Mouse (Mus musculus) C2C12 (cell line): ENCODE measurements at regions not wholly inside any gene's neighbourhood (a gene's known extent, or its start where the extent isn't known, plus 50 kb on each side); places are given as distances from the start of the nearest gene placed in this dataset.

Experiments used
- H3K27me3 ChIP-seq: one replicate; pipeline ENCODE4 v1.6.1; 2011; ENCODE audit not compliant: control insufficient read depth, insufficient read depth, insufficient read length
- H3K36me3 ChIP-seq: one replicate; pipeline ENCODE4 v1.6.1; 2011; ENCODE audit not compliant: control insufficient read depth, insufficient read depth
- H3K4me3 ChIP-seq: one replicate; pipeline ENCODE4 v1.5.1; 2011; ENCODE audit warnings: mild to moderate bottlenecking, control low read depth; ENCODE audit not compliant: poor library complexity, insufficient read depth, severe bottlenecking
- H3K79me2 ChIP-seq: one replicate; pipeline ENCODE4 v1.6.1; 2011; ENCODE audit not compliant: control insufficient read depth, insufficient read depth
- H3K79me3 ChIP-seq: one replicate; pipeline ENCODE4 v1.6.1; 2011; ENCODE audit warnings: low read depth, control low read depth
- H3ac ChIP-seq: one replicate; pipeline ENCODE3; 2011; ENCODE audit warnings: low read depth; ENCODE audit not compliant: control insufficient read depth, insufficient read length
- CEBPB ChIP-seq: IDR thresholded peaks from one replicate; pipeline ENCODE4 v1.6.1; 2011; ENCODE audit warnings: low read depth, mild to moderate bottlenecking, control low read depth, moderate library complexity
- CTCF ChIP-seq: IDR thresholded peaks from one replicate; pipeline ENCODE4 v1.5.1; 2011; ENCODE audit not compliant: control insufficient read depth, insufficient read depth, insufficient read length
- FOSL1 ChIP-seq: IDR thresholded peaks from one replicate; pipeline ENCODE4 v1.8.0; 2011; ENCODE audit warnings: mild to moderate bottlenecking, low read length; ENCODE audit not compliant: poor library complexity, insufficient read depth, severe bottlenecking
- MAX ChIP-seq: IDR thresholded peaks from one replicate; pipeline ENCODE4 v1.6.1; 2011; ENCODE audit warnings: mild to moderate bottlenecking, control low read depth
- MYOD1 ChIP-seq: IDR thresholded peaks from one replicate; pipeline ENCODE4 v1.6.1; 2011; ENCODE audit warnings: low read depth; ENCODE audit not compliant: control insufficient read depth, insufficient read length
- MYOG ChIP-seq: IDR thresholded peaks from one replicate; pipeline ENCODE4 v1.6.1; 2011; ENCODE audit not compliant: control insufficient read depth, insufficient read length; ENCODE audit errors: extremely low read depth
- USF1 ChIP-seq: IDR thresholded peaks from one replicate; pipeline ENCODE4 v1.6.1; 2011; ENCODE audit warnings: low read depth, mild to moderate bottlenecking, control low read depth, moderate library complexity

DNA sequence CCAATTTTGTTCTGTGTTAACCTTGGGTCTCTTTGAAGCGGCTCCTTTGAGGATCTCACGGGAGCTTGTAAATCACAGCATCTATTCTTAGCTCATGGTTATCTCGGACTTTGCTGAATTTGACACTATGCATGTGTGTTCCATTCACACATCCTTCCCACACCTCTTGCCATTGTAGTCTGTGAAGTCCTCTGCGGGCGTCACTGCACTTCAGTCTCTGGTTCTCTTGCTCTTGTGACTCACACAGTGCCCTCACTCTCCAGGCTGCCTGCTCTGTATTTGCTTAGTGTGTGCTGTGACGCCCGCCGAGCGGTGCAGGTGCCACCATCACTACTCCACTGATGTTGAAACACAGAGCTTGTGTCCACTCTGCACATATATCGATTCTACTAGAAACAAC is 1271.2 kb downstream of the Synb start:
- no peaks in the 10 kb centered on the region for H3K79me3 ChIP-seq
- no peak overlapping the region for H3K4me3 ChIP-seq
- TF ChIP-seq FOSL1 (no peak), CTCF (no peak), MYOD1 (no peak), MAX (no peak), MYOG (no peak), CEBPB (no peak), USF1 (no peak)
- no peaks in the 10 kb centered on the region for H3K27me3 ChIP-seq
- no peaks in the 10 kb centered on the region for H3K36me3 ChIP-seq
- no peaks in the 10 kb centered on the region for H3K79me2 ChIP-seq
- H3ac ChIP-seq: no peak overlapping the region

DNA sequence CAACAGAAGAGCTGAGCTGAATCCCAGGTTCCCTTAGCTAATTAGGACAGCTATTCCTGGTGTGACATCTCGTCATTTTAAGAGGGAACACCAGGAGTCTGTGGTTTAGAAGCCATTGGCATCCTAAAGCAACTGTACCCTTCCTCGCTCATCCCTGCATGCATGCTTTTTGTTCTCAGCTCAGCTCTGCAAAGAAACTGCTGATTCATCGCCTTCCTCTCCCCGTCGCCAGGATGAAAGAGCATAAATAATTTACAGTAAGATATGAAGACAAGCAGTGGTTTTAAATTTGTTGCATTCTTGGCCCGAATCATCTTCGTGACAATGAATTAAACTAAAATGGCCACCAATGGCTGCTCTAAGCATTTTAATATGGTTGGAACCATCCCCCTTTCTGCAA is 1272.9 kb downstream of the Synb start:
- no peak for TF ChIP-seq CTCF
- TF ChIP-seq MYOD1: no peak
- no peak for TF ChIP-seq MAX
- no peak for TF ChIP-seq USF1
- no peak for TF ChIP-seq CEBPB
- TF ChIP-seq MYOG: no peak
- TF ChIP-seq FOSL1: no peak
- H3K79me3 ChIP-seq: no peaks in the 10 kb centered on the region
- H3K79me2 ChIP-seq: no peaks in the 10 kb centered on the region
- no peaks in the 10 kb centered on the region for H3K27me3 ChIP-seq
- H3ac ChIP-seq: no peak overlapping the region
- H3K4me3 ChIP-seq: no peak overlapping the region
- no peaks in the 10 kb centered on the region for H3K36me3 ChIP-seq

DNA sequence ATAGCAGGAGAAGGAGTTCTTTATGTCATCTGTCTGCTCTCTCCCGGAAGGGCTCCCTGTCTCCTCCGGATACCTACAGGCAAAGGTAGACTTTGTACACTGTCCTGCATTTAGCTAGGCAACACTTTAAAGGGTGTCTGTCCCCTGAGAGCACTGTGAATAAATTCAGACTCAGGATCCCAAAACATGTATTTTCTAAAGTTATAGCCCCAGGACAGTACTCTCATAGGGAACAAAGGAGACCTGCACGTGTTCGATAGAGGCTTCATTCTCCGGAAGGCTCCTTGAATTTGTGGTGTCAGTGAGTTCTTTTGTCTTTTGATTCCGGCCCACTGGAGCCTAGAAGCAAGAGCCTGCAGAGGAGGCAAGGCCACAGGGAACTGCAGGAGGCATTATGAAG is 1273.3 kb downstream of the Synb start:
- no peak overlapping the region for H3K4me3 ChIP-seq
- H3K27me3 ChIP-seq: no peaks in the 10 kb centered on the region
- H3K36me3 ChIP-seq: no peaks in the 10 kb centered on the region
- H3ac ChIP-seq: no peak overlapping the region
- no peak for TF ChIP-seq CEBPB
- no peak for TF ChIP-seq MAX
- TF ChIP-seq MYOD1: no peak
- TF ChIP-seq FOSL1: no peak
- no peak for TF ChIP-seq MYOG
- no peak for TF ChIP-seq CTCF
- no peak for TF ChIP-seq USF1
- no peaks in the 10 kb centered on the region for H3K79me3 ChIP-seq
- H3K79me2 ChIP-seq: no peaks in the 10 kb centered on the region

DNA sequence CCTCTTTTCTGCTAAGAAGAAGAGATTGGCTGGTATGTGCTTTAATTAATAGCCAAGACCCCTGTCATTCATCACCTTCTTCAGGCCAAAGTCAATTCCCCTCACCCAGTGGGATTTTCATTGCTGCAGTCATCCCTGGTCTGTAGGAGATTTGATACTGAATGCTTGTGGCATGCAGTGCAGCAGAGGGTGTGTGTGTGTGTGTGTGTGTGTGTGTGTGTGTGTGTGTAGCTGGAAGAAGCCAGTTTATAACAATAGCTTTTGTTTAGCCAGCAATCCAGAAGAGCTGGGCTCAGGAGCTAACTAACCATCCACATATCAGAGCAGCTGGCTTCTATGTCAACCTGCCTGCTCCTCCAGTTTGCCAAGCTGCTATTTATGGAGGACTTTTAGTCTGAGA is 1275.4 kb downstream of the Synb start:
- H3K36me3 ChIP-seq: no peaks in the 10 kb centered on the region
- H3K4me3 ChIP-seq: no peak overlapping the region
- H3ac ChIP-seq: no peak overlapping the region
- no peaks in the 10 kb centered on the region for H3K27me3 ChIP-seq
- no peaks in the 10 kb centered on the region for H3K79me3 ChIP-seq
- no peaks in the 10 kb centered on the region for H3K79me2 ChIP-seq
- TF ChIP-seq CEBPB: no peak
- TF ChIP-seq CTCF: no peak
- no peak for TF ChIP-seq MYOD1
- TF ChIP-seq MAX: no peak
- TF ChIP-seq FOSL1: no peak
- TF ChIP-seq MYOG: no peak
- no peak for TF ChIP-seq USF1

DNA sequence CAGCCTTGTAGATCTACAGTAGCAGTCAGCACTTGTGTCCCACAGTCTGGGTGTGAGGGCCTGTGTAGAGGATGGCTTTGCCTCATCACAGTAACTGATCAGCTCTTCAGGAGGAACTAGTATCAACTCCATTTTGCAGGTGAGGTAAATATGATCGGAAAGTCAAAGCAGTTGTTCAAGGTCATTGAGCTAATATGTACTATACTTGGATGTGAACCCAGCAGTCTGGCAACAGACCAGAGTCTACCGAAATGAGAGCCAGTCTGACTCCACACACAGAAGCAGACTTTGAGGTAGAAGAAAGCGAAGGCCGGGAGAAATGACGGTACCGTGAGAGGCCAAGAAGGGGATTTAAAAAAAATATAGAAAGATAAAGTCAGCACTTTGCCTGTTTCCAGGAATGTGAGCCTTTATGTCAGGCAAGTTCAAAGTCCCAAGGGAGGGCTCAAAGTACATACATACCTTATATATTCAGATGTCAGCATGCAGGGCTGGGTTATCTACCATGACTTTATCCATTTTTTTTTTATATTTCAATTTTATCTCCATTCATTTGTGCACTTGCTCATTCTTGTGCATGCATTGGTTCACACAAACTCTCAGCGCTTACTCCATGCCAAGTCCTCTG is 1297.2 kb downstream of the Synb start:
- Histone ChIP-seq H3K27me3 (no peaks in the 10 kb centered on the region), H3K79me2 (no peaks in the 10 kb centered on the region), H3ac (no peak overlapping the region), H3K4me3 (no peak overlapping the region), H3K79me3 (no peaks in the 10 kb centered on the region), H3K36me3 (no peaks in the 10 kb centered on the region)
- no peak for TF ChIP-seq MYOD1
- no peak for TF ChIP-seq FOSL1
- no peak for TF ChIP-seq CTCF
- TF ChIP-seq USF1: no peak
- no peak for TF ChIP-seq CEBPB
- no peak for TF ChIP-seq MYOG
- TF ChIP-seq MAX: no peak
